Mouse (Mus musculus): ENCODE results near the gene Itpr3.

GRCm38 (mm10) chr17:27140262-27140661, 83.2 kb downstream of the Itpr3 start:
- TF ChIP-seq CTCF (IDR thresholded peaks at IDR 0.05; ENCODE audit: borderline replicate concordance, control insufficient read depth, extremely low read depth, insufficient read depth, low read length, poor library complexity), result no peak
- no peak for TF ChIP-seq POLR2A (IDR thresholded peaks at IDR 0.05; ENCODE audit: control insufficient read depth, extremely low read depth, insufficient read depth, low read length, poor library complexity)
